Mouse (Mus musculus): ENCODE measurements around the gene 3110082J24Rik. TPM values are rescaled to one million over a fixed set of nuclear protein-coding genes. Genes with fewer than 3 reads are reported as not detected.

The 3110082J24Rik gene
- polyA plus RNA-seq, 1 experiment from 2014 or later = 0.61 TPM

- no peak overlapping the region for H3K27ac ChIP-seq
- H3K36me3 ChIP-seq = peaks cover 24% of the 10 kb centered on the region
- peaks cover 60% of the 10 kb centered on the region for H3K27me3 ChIP-seq
- H3K9ac ChIP-seq = peak overlapping the region; percentile 65
- no peaks in the 10 kb centered on the region for H3K9me3 ChIP-seq
- 1% methylated on average over 28 of the region's 28 CpGs for WGBS
- ATAC-seq (ENCODE audit: insufficient number of reproducible peaks, insufficient read depth, low FRiP score, low TSS enrichment) = no peak
- peak overlapping the region; percentile 94 for H3K4me2 ChIP-seq (replicated peaks)
- H3K4me3 ChIP-seq = peak overlapping the region; percentile 53
- H3K4me1 ChIP-seq = peaks cover 18% of the 10 kb centered on the region
Measured at GRCm38 (mm10) chr5:30114761-30115140, 8.9 kb upstream of the 3110082J24Rik start.

- Histone ChIP-seq H3K27ac (no peak overlapping the region), H3K4me3 (peak overlapping the region; percentile 53), H3K27me3 (peaks cover 64% of the 10 kb centered on the region), H3K36me3 (peaks cover 18% of the 10 kb centered on the region), H3K9me3 (no peaks in the 10 kb centered on the region), H3K4me2 (replicated peaks) (peak overlapping the region; percentile 94), H3K9ac (peak overlapping the region; percentile 65), H3K4me1 (peaks cover 18% of the 10 kb centered on the region)
- WGBS = under 1% methylated on average over 103 of the region's 103 CpGs
- peak; percentile 83; the same call in 1 of the 2 replicates for ATAC-seq (ENCODE audit: insufficient number of reproducible peaks, insufficient read depth, low FRiP score, low TSS enrichment)
Measured at GRCm38 (mm10) chr5:30113881-30114760, 8.2 kb upstream of the 3110082J24Rik start.

GRCm38 (mm10) chr5:30112533-30113068, 6.7 kb upstream of the 3110082J24Rik start:
- ATAC-seq (ENCODE audit: insufficient number of reproducible peaks, insufficient read depth, low FRiP score, low TSS enrichment) = no peak
- Histone ChIP-seq H3K4me1 (peaks cover 22% of the 10 kb centered on the region), H3K36me3 (peaks cover 2% of the 10 kb centered on the region; the same call in 1 of the 2 replicates), H3K4me3 (no peak overlapping the region), H3K9me3 (no peaks in the 10 kb centered on the region), H3K4me2 (replicated peaks) (no peak overlapping the region), H3K9ac (no peak overlapping the region), H3K27ac (no peak overlapping the region), H3K27me3 (peaks cover 72% of the 10 kb centered on the region)
- WGBS = 86% methylated on average over 3 of the region's 3 CpGs

DNA sequence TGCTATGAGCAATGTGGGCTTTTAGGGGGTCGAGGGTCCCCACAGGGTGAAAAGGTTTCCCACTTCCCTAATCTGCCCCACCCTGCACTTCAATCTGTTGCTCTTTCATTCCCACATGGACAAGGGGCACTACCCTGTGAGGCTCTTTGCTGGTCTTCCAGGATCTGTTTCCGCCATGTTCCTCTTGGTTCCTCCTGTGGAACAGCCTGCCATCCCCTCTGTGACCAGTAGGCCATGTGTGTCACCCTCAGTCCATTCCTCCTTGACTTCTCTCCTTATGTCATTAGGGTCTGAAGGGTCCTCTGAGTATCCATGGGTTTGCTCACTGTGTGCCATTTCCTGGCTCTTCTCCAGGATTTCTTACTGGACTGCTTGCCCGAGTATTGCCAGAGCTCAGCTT, 5.9 kb upstream of the 3110082J24Rik start:
- Histone ChIP-seq H3K4me1 (peaks cover 30% of the 10 kb centered on the region), H3K36me3 (no peaks in the 10 kb centered on the region; the same call in 1 of the 2 replicates), H3K9me3 (no peaks in the 10 kb centered on the region), H3K27me3 (peaks cover 80% of the 10 kb centered on the region), H3K9ac (no peak overlapping the region), H3K4me2 (replicated peaks) (peak overlapping the region; percentile 41; the same call in 1 of the 2 replicates), H3K4me3 (no peak overlapping the region), H3K27ac (no peak overlapping the region)
- 67% methylated on average over 3 of the region's 3 CpGs for WGBS
- ATAC-seq (ENCODE audit: insufficient number of reproducible peaks, insufficient read depth, low FRiP score, low TSS enrichment) = no peak

DNA sequence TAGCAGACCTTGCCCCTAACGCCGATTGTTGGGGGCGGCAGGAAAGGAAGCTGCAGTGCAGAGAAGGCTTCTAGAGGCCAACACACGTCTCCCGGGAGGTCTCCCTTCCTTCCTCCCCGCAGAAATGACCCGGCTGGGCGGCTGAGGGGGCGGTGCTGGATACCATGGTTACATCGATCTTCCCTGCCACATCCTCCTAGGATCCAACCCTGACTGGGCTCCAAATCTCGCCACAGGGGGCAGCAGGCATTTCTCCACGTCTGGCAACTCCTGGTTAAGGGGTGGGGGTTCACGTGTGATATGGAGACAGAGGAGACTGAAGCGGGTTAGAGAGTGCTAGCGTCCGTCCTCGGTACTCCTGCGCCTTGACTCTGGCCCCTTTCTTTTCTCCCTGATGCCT, 5.2 kb upstream of the 3110082J24Rik start:
- Histone ChIP-seq H3K27me3 (peaks cover 83% of the 10 kb centered on the region), H3K4me1 (peaks cover 32% of the 10 kb centered on the region), H3K4me2 (replicated peaks) (peak overlapping the region; percentile 41), H3K9ac (no peak overlapping the region; the same call in 1 of the 2 replicates), H3K4me3 (peak overlapping the region; percentile 1), H3K9me3 (no peaks in the 10 kb centered on the region), H3K27ac (no peak overlapping the region), H3K36me3 (no peaks in the 10 kb centered on the region)
- ATAC-seq (ENCODE audit: insufficient number of reproducible peaks, insufficient read depth, low FRiP score, low TSS enrichment) = no peak
- 2% methylated on average over 18 of the region's 18 CpGs for WGBS

GRCm38 (mm10) chr5:30110371-30111060, 4.6 kb upstream of the 3110082J24Rik start:
- peak overlapping the region; percentile 41 for H3K4me2 ChIP-seq (replicated peaks)
- no peak for ATAC-seq (ENCODE audit: insufficient number of reproducible peaks, insufficient read depth, low FRiP score, low TSS enrichment)
- H3K36me3 ChIP-seq = no peaks in the 10 kb centered on the region
- no peak overlapping the region for H3K9ac ChIP-seq
- H3K27me3 ChIP-seq = peaks cover 83% of the 10 kb centered on the region
- no peaks in the 10 kb centered on the region for H3K9me3 ChIP-seq
- no peak overlapping the region for H3K4me3 ChIP-seq
- H3K4me1 ChIP-seq = peaks cover 37% of the 10 kb centered on the region
- no peak overlapping the region for H3K27ac ChIP-seq
- 6% methylated on average over 22 of the region's 22 CpGs for WGBS

- H3K4me3 ChIP-seq = no peak overlapping the region
- H3K27me3 ChIP-seq = peaks cover 84% of the 10 kb centered on the region
- no peak overlapping the region for H3K27ac ChIP-seq
- no peak overlapping the region for H3K4me2 ChIP-seq (replicated peaks)
- peaks cover 44% of the 10 kb centered on the region for H3K4me1 ChIP-seq
- H3K36me3 ChIP-seq = no peaks in the 10 kb centered on the region
- H3K9me3 ChIP-seq = no peaks in the 10 kb centered on the region
- no peak for ATAC-seq (ENCODE audit: insufficient number of reproducible peaks, insufficient read depth, low FRiP score, low TSS enrichment)
- 37% methylated on average over 2 of the region's 2 CpGs for WGBS
- no peak overlapping the region for H3K9ac ChIP-seq
Measured at GRCm38 (mm10) chr5:30109899-30110298, 4.0 kb upstream of the 3110082J24Rik start.

GRCm38 (mm10) chr5:30108233-30108632, 2.3 kb upstream of the 3110082J24Rik start:
- H3K9ac ChIP-seq = no peak overlapping the region
- no peak for ATAC-seq (ENCODE audit: insufficient number of reproducible peaks, insufficient read depth, low FRiP score, low TSS enrichment)
- peaks cover 85% of the 10 kb centered on the region for H3K27me3 ChIP-seq
- peaks cover 42% of the 10 kb centered on the region for H3K4me1 ChIP-seq
- no peaks in the 10 kb centered on the region for H3K9me3 ChIP-seq
- H3K4me3 ChIP-seq = no peak overlapping the region
- H3K4me2 ChIP-seq (replicated peaks) = no peak overlapping the region
- H3K27ac ChIP-seq = no peak overlapping the region
- WGBS = 65% methylated on average over 6 of the region's 6 CpGs
- H3K36me3 ChIP-seq = no peaks in the 10 kb centered on the region

GRCm38 (mm10) chr5:30107611-30108041, 1.7 kb upstream of the 3110082J24Rik start:
- Histone ChIP-seq H3K4me3 (no peak overlapping the region), H3K4me1 (peaks cover 42% of the 10 kb centered on the region), H3K9ac (no peak overlapping the region), H3K4me2 (replicated peaks) (no peak overlapping the region), H3K36me3 (no peaks in the 10 kb centered on the region), H3K9me3 (no peaks in the 10 kb centered on the region), H3K27me3 (peaks cover 85% of the 10 kb centered on the region), H3K27ac (no peak overlapping the region)
- no peak for ATAC-seq (ENCODE audit: insufficient number of reproducible peaks, insufficient read depth, low FRiP score, low TSS enrichment)
- WGBS = 6% methylated on average over 5 of the region's 5 CpGs

DNA sequence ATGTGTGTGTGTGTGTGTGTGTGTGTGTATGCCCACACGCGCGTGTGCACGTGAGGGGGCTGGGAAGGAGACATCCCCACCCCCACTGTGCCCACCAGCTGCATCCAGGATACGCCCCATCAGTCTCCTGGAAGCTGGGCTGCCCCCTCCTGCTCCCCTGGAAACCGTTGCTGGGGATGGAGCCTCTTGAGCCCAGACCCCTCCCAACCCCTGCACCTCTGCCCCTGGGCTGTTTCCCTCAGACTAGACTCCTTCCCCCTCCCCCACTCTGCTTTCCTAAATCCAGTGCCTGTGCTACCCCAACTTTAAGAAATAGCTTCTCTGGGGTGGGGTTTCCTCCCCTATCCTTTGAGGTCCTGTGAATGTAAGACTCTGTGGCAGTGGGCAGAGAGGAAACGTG, 1.3 kb upstream of the 3110082J24Rik start:
- Histone ChIP-seq H3K36me3 (no peaks in the 10 kb centered on the region), H3K4me1 (peaks cover 42% of the 10 kb centered on the region), H3K4me3 (0 out of 2 replicates have a peak overlapping the region, but pooled peaks have one; percentile 10), H3K9ac (no peak overlapping the region), H3K4me2 (replicated peaks) (no peak overlapping the region), H3K27me3 (peaks cover 83% of the 10 kb centered on the region), H3K9me3 (no peaks in the 10 kb centered on the region), H3K27ac (no peak overlapping the region)
- 5% methylated on average over 7 of the region's 7 CpGs for WGBS
- ATAC-seq (ENCODE audit: insufficient number of reproducible peaks, insufficient read depth, low FRiP score, low TSS enrichment) = no peak

DNA sequence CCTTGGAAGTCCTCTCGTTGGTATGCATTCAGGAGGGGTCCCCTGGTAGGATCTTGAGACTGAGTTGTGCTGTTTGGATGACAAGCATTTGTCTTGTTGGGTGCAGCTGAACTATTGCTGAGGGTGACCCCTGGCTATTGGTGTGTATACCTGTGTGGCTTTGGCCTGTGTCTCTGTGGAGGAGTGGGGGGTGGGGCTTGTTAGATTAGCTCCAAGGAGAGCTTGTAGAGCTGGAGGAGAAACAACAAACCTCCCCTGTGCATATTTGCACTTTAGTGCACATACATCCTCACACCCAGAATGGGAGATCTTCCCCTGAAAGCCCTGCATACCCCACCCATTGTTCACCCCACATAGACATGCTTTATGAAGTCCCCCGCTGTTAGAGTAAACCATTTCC, 870 bp upstream of the 3110082J24Rik start:
- Histone ChIP-seq H3K27ac (no peak overlapping the region), H3K4me3 (0 out of 2 replicates have a peak overlapping the region, but pooled peaks have one; percentile 10), H3K9ac (no peak overlapping the region)

More for the DNA sequence above, 870 bp upstream of the 3110082J24Rik start:
- Histone ChIP-seq H3K9me3 (no peaks in the 10 kb centered on the region), H3K4me1 (peaks cover 42% of the 10 kb centered on the region), H3K27me3 (peaks cover 79% of the 10 kb centered on the region), H3K4me2 (replicated peaks) (0 out of 2 replicates have a peak overlapping the region, but pooled peaks have one; percentile 94), H3K36me3 (no peaks in the 10 kb centered on the region)
- ATAC-seq (ENCODE audit: insufficient number of reproducible peaks, insufficient read depth, low FRiP score, low TSS enrichment) = no peak
- WGBS = 10% methylated on average over 2 of the region's 2 CpGs
